Mouse (Mus musculus) limb, embryonic 14.5 days (tissue): Measurements from ENCODE around the gene Noxa1. TPM values are rescaled to one million over a fixed set of nuclear protein-coding genes. Genes with fewer than 3 reads are reported as not detected.

Source experiments
- ATAC-seq: fragments of 200-750 bp; cut with Nextera tagmentation; 2 replicates; pipeline ENCODE4 v1.8.0; 2017; ENCODE audit warnings: low read depth, moderate number of reproducible peaks, moderate TSS enrichment; ENCODE audit not compliant: low FRiP score
- DNase-seq: peaks from one replicate; pipeline ENCODE4 v3.0.0-alpha.2; 2015; ENCODE audit warnings: low spot score
- H3K27ac ChIP-seq: fragments of 300-500 bp; sonication (generic); replicated peaks from 2 replicates; pipeline ENCODE4 v1.5.1; 2014; ENCODE audit warnings: low read depth, mild to moderate bottlenecking, low read length, moderate library complexity, mixed read lengths
- H3K27me3 ChIP-seq: fragments of 300-500 bp; sonication (generic); 2 replicates; pipeline ENCODE4 v1.6.1; 2014; ENCODE audit warnings: low read length, mixed read lengths; ENCODE audit not compliant: control insufficient read depth, insufficient read depth
- H3K36me3 ChIP-seq: fragments of 300-500 bp; sonication (generic); 2 replicates; pipeline ENCODE4 v1.6.1; 2014; ENCODE audit warnings: mild to moderate bottlenecking, low read length, moderate library complexity, mixed read lengths; ENCODE audit not compliant: control insufficient read depth, insufficient read depth
- H3K4me1 ChIP-seq: fragments of 300-500 bp; sonication (generic); 2 replicates; pipeline ENCODE4 v1.6.1; 2014; ENCODE audit warnings: antibody characterized with exemption, low read length, mixed read lengths; ENCODE audit not compliant: control insufficient read depth, insufficient read depth
- H3K4me2 ChIP-seq: fragments of 300-500 bp; sonication (generic); replicated peaks from 2 replicates; pipeline ENCODE4 v1.6.1; 2014; ENCODE audit warnings: low read depth, mild to moderate bottlenecking, low read length, moderate library complexity; ENCODE audit not compliant: severe bottlenecking
- H3K4me3 ChIP-seq: fragments of 300-500 bp; sonication (generic); replicated peaks from 2 replicates; pipeline ENCODE4 v1.5.1; 2014; ENCODE audit warnings: low read length
- H3K9ac ChIP-seq: fragments of 300-500 bp; sonication (generic); 2 replicates; pipeline ENCODE4 v1.6.1; 2014; ENCODE audit warnings: mild to moderate bottlenecking, low read depth, low read length, moderate library complexity; ENCODE audit not compliant: severe bottlenecking
- H3K9me3 ChIP-seq: fragments of 300-500 bp; sonication (generic); 2 replicates; pipeline ENCODE4 v1.6.1; 2016; ENCODE audit warnings: low read length; ENCODE audit not compliant: control insufficient read depth
- POLR2A ChIP-seq: fragments of 200-500 bp; IDR thresholded peaks from 2 replicates; pipeline ENCODE4 v1.8.0; 2012; ENCODE audit warnings: inconsistent platforms, mild to moderate bottlenecking, moderate library complexity, borderline replicate concordance; ENCODE audit not compliant: insufficient read depth, insufficient read length; ENCODE audit errors: extremely low read depth
- WGBS: fragments of 180-500 bp; shearing (Covaris S2); extraction: QIAGEN DNeasy Blood & Tissue Kit; methylation state at CpG from one replicate; pipeline ENCODE4 v1.1.7; 2014; 5-methylcytosine and 5-hydroxymethylcytosine counted together
- polyA plus RNA-seq, 2 experiments: library from polyadenylated mRNA; depleted of rRNA in 1 of 2; stranded (reverse) in 1 of 2; unstranded in 1 of 2; fragments of >200 nt; fragmentation: Nextera tagmentation in 1 of 2; extraction: Ambion mirVana in 1 of 2; gene quantifications; 2 replicates each; pipeline versions ENCODE4 v1.2.1 to v1.2.3; 2012 to 2014

The Noxa1 gene
- polyA plus RNA-seq, 2 experiments = 0.13 to 0.15 TPM

GRCm38 (mm10) chr2:25123527-25123926 is 28.6 kb upstream of the Noxa1 start:
- Histone ChIP-seq H3K4me2 (no peak overlapping the region), H3K4me1 (peaks cover 12% of the 10 kb centered on the region; the same call in 1 of the 2 replicates), H3K4me3 (no peak overlapping the region), H3K9me3 (no peaks in the 10 kb centered on the region), H3K36me3 (no peaks in the 10 kb centered on the region), H3K27ac (no peak overlapping the region), H3K9ac (no peak overlapping the region), H3K27me3 (no peaks in the 10 kb centered on the region)
- 79% methylated on average over 5 of the region's 5 CpGs for WGBS
- no peak for ATAC-seq
- no peak for TF ChIP-seq POLR2A
- DNase-seq = no peak

DNA sequence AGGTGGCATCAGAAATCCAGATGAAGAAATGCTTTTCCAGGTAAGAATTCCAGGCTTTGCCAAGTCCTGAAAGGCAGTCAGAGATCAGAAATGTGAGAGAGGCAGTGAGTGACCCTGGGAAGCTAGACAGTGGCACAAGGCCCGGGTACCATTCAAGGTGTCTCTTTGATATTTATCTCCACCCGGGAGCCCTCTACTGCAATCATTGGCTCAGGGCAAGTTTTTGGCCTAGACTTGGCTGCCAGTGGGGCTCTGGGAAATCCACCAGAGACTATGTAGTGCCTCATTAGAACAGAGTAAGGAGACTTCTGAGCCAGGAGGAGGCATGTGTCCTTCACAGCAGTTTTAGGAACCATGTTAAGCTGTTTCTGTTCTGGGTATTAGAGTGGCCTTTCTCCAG is 27.7 kb upstream of the Noxa1 start:
- ATAC-seq (no peak), DNase-seq (no peak)
- no peaks in the 10 kb centered on the region for H3K27me3 ChIP-seq
- H3K36me3 ChIP-seq = no peaks in the 10 kb centered on the region
- no peak overlapping the region for H3K4me2 ChIP-seq
- H3K27ac ChIP-seq = no peak overlapping the region
- no peaks in the 10 kb centered on the region for H3K9me3 ChIP-seq
- 68% methylated on average over 2 of the region's 2 CpGs for WGBS
- no peak overlapping the region for H3K9ac ChIP-seq
- H3K4me3 ChIP-seq = no peak overlapping the region
- H3K4me1 ChIP-seq = peaks cover 12% of the 10 kb centered on the region; the same call in 1 of the 2 replicates
- TF ChIP-seq POLR2A = no peak

DNA sequence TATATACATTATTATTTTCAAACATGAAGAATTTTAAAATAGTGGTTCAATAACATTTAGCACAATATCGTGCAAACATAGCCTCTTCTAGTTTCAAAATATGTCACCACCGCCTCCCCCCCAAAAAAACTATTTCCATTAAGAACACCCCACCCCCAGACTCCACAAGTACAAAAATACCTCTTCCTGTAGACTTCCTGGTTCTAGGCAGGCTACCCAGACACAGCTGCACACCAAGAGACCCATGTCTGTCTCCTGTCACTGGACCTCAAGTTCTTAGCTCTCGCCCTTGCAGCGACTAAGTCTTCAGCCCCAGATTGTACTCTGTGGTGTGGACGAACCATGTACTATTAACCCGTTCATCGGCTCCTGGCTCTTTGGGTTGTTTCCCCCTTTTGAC is 26.0 kb upstream of the Noxa1 start:
- no peak for TF ChIP-seq POLR2A
- DNase-seq = no peak
- no peak overlapping the region for H3K27ac ChIP-seq

GRCm38 (mm10) chr2:25115442-25115841 is 20.5 kb upstream of the Noxa1 start:
- no peak overlapping the region for H3K9ac ChIP-seq
- H3K27me3 ChIP-seq = no peaks in the 10 kb centered on the region
- H3K4me1 ChIP-seq = no peaks in the 10 kb centered on the region
- H3K36me3 ChIP-seq = no peaks in the 10 kb centered on the region
- WGBS = 53% methylated on average over 2 of the region's 2 CpGs
- no peak overlapping the region for H3K4me2 ChIP-seq
- no peak for ATAC-seq
- H3K27ac ChIP-seq = no peak overlapping the region
- H3K9me3 ChIP-seq = no peaks in the 10 kb centered on the region
- H3K4me3 ChIP-seq = no peak overlapping the region
- TF ChIP-seq POLR2A = no peak
- no peak for DNase-seq

More for the DNA sequence above, 26.0 kb upstream of the Noxa1 start:
- H3K27me3 ChIP-seq = no peaks in the 10 kb centered on the region
- H3K36me3 ChIP-seq = no peaks in the 10 kb centered on the region
- WGBS = 74% methylated on average over 7 of the region's 7 CpGs
- H3K4me1 ChIP-seq = peaks cover 3% of the 10 kb centered on the region; the same call in 1 of the 2 replicates
- H3K4me3 ChIP-seq = no peak overlapping the region
- H3K4me2 ChIP-seq = no peak overlapping the region
- H3K9ac ChIP-seq = no peak overlapping the region
- H3K9me3 ChIP-seq = no peaks in the 10 kb centered on the region
- ATAC-seq = no peak

- no peak for DNase-seq
- Histone ChIP-seq H3K4me1 (no peaks in the 10 kb centered on the region), H3K9ac (no peak overlapping the region), H3K27me3 (no peaks in the 10 kb centered on the region), H3K27ac (no peak overlapping the region), H3K36me3 (no peaks in the 10 kb centered on the region), H3K4me3 (no peak overlapping the region), H3K4me2 (no peak overlapping the region), H3K9me3 (no peaks in the 10 kb centered on the region)
- ATAC-seq = no peak
- no peak for TF ChIP-seq POLR2A
- WGBS = 78% methylated on average over 2 of the region's 2 CpGs
These were observed 19.4 kb upstream of the Noxa1 start for GRCm38 (mm10) chr2:25114308-25114707.
